In genomic region chr7:46459200-46459599, GRCm38 (mm10) we compare ENCODE assay signal across 14 mouse cellular contexts.
A peak's percentile ranks its signal among the peaks of the same experiment; 100 is the strongest.
DNase-seq lines count a peak whose midpoint lies in the region; ATAC-seq and TF ChIP-seq lines count a peak whose summit lies in the region.
"Had no signal": no experiment of that assay in that cellular context is flagged by ENCODE, and none has a peak within 500 bp of the region (broad histone marks: within the 10 kb centered on the region; RNA-seq: fewer than 3 reads in every experiment).

No protein-coding gene starts in this region.

- peak; percentile 89 for DNase-seq in brain, adult 2 months (ENCODE audit: low read depth, low spot score)
- peak; percentile 63 for DNase-seq in brain, embryonic 14.5 days (ENCODE audit: low read depth)
- DNase-seq in cerebellum, postnatal 25 days: peak; percentile 78 to 85
- DNase-seq in hindbrain, postnatal 0 days (ENCODE audit: low spot score): peak; percentile 69
- no peak for DNase-seq in lung, postnatal 36 days
- DNase-seq in natural killer cell, adult 2 months (ENCODE audit: low spot score in 2 of 2): no peak
- DNase-seq in thymus, postnatal 14 days: no peak
- DNase-seq: kidney, adult 8-10 months; lung, postnatal 4 days had no signal

- peak; percentile 80 for ATAC-seq in hindbrain, postnatal 0 days
- ATAC-seq: Patski had no signal

- no peak overlapping the region for H3K4me3 ChIP-seq in hindbrain, postnatal 0 days (ENCODE audit: low read length)
- H3K4me3 ChIP-seq: embryonic facial prominence, embryonic 12.5 days; limb, embryonic 10.5 days; liver, embryonic 15.5 days had no signal

- 60% methylated on average over 2 of the region's 2 CpGs for WGBS in hindbrain, postnatal 0 days

- no peak for TF ChIP-seq POLR2A in brain, embryonic 14.5 days (IDR thresholded peaks at IDR 0.05; ENCODE audit: borderline replicate concordance, extremely low read depth, insufficient read depth, insufficient read length, poor library complexity, severe bottlenecking)

- H3K36me3 ChIP-seq in hindbrain, postnatal 0 days (ENCODE audit: insufficient read depth, low read length): no peaks in the 10 kb centered on the region
- H3K36me3 ChIP-seq: embryonic facial prominence, embryonic 12.5 days; limb, embryonic 10.5 days; liver, embryonic 15.5 days had no signal

- H3K27ac ChIP-seq in hindbrain, postnatal 0 days: peak overlapping the region; percentile 68
- H3K27ac ChIP-seq: embryonic facial prominence, embryonic 12.5 days; limb, embryonic 10.5 days; liver, embryonic 15.5 days had no signal

- H3K4me2 ChIP-seq in hindbrain, postnatal 0 days (ENCODE audit: low read depth, low read length): no peak overlapping the region
- H3K4me2 ChIP-seq: embryonic facial prominence, embryonic 12.5 days; liver, embryonic 15.5 days had no signal

- peaks cover 17% of the 10 kb centered on the region for H3K4me1 ChIP-seq in hindbrain, postnatal 0 days (ENCODE audit: insufficient read depth, low read length)
- H3K4me1 ChIP-seq: embryonic facial prominence, embryonic 12.5 days; liver, embryonic 15.5 days had no signal

- no peak overlapping the region for H3K9ac ChIP-seq in hindbrain, postnatal 0 days (replicated peaks; ENCODE audit: low read length)
- H3K9ac ChIP-seq: embryonic facial prominence, embryonic 12.5 days; liver, embryonic 15.5 days had no signal

- no peaks in the 10 kb centered on the region for H3K27me3 ChIP-seq in hindbrain, postnatal 0 days (ENCODE audit: insufficient read depth, low read length)
- H3K27me3 ChIP-seq: CH12.LX; embryonic facial prominence, embryonic 12.5 days; liver, embryonic 15.5 days; Patski had no signal

- no peak for TF ChIP-seq CTCF in brain, embryonic 14.5 days (IDR thresholded peaks at IDR 0.05; ENCODE audit: borderline replicate concordance, extremely low read depth, insufficient read depth, insufficient read length)
- TF ChIP-seq CTCF in hindbrain, postnatal 0 days (IDR thresholded peaks at IDR 0.05; ENCODE audit: low read depth): no peak

- no peaks in the 10 kb centered on the region for H3K9me3 ChIP-seq in hindbrain, postnatal 0 days (ENCODE audit: low read length)
- H3K9me3 ChIP-seq: embryonic facial prominence, embryonic 12.5 days; limb, embryonic 10.5 days; liver, embryonic 15.5 days had no signal

Comparison
In these comparisons a context has a peak if more than half of its experiments do, and no peak if none do; other contexts are left out.
1. DNase-seq: peak in brain, adult 2 months (single experiment), brain, embryonic 14.5 days (single experiment), cerebellum, postnatal 25 days (2 of 2) and hindbrain, postnatal 0 days (single experiment); none in lung, postnatal 36 days (single experiment), natural killer cell, adult 2 months (0 of 2) and thymus, postnatal 14 days (single experiment).